Mouse (Mus musculus): ENCODE data around the gene Iqschfp. TPM values are rescaled to one million over a fixed set of nuclear protein-coding genes. Genes with fewer than 3 reads are reported as not detected.

Gene Iqschfp
- polyA plus RNA-seq, 1 experiment from 2014 or later: not detected

DNA sequence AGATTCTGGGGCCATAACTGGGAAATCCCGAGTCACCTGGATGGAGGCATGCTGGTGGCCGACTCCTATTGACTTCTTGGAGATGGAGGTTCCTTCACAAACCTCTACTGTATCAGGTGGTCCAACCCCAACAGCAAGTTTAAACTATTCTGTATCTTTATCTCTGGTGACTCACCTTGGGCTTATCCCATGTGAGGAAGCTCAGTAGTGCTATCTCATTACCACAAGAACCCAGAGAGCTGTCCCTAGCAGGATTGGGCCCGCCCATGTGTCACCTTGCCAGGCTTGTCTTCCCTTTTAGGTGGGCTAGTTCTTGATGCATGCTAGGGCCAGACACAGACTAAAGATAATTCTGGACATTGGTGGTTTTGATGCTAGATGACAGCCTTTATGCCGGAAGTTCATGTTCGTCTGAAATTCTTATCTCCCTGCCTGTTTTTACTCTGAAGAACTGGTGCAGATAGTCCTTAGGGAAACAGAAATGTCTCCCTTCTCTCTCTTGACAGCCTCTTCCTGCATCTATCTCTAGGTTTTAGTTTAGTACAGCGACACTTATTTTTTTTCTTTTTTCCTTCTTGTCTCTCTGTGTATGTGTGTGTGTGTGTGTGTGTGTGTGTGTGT lies 607.6 kb downstream of the Iqschfp start:
- no peaks in the 10 kb centered on the region for H3K27me3 ChIP-seq (replicated peaks; ENCODE audit: insufficient read depth, low read length)
- no peaks in the 10 kb centered on the region for H3K36me3 ChIP-seq (ENCODE audit: insufficient read depth, low read length)
- no peak overlapping the region for H3K4me3 ChIP-seq (ENCODE audit: low read depth, low read length)
- H3K4me1 ChIP-seq (ENCODE audit: insufficient read depth, low read depth, low read length): no peaks in the 10 kb centered on the region
- no peak for TF ChIP-seq CTCF (IDR thresholded peaks at IDR 0.05)
- TF ChIP-seq EP300 (IDR thresholded peaks at IDR 0.05): no peak
- 76% methylated on average over 6 of the region's 6 CpGs for WGBS
- no peak overlapping the region for H3K4me2 ChIP-seq (replicated peaks; ENCODE audit: low read depth, low read length)
- no peaks in the 10 kb centered on the region for H3K9me3 ChIP-seq (ENCODE audit: low read length)
- H3K9ac ChIP-seq (replicated peaks; ENCODE audit: low read depth): no peak overlapping the region
- H3K27ac ChIP-seq (ENCODE audit: low read length): no peak overlapping the region
- ATAC-seq (no peak), DNase-seq (ENCODE audit: low spot score) (no peak)

GRCm38 (mm10) chr3:68504838-68505237 lies 612.8 kb downstream of the Iqschfp start:
- WGBS: 72% methylated on average over 3 of the region's 3 CpGs
- no peak for TF ChIP-seq CTCF (IDR thresholded peaks at IDR 0.05)
- TF ChIP-seq EP300 (IDR thresholded peaks at IDR 0.05): no peak
- H3K4me3 ChIP-seq (ENCODE audit: low read depth, low read length): no peak overlapping the region
- H3K4me1 ChIP-seq (ENCODE audit: insufficient read depth, low read depth, low read length): peaks cover 5% of the 10 kb centered on the region; the same call in 1 of the 2 replicates
- no peaks in the 10 kb centered on the region for H3K9me3 ChIP-seq (ENCODE audit: low read length)
- no peak overlapping the region for H3K9ac ChIP-seq (replicated peaks; ENCODE audit: low read depth)
- no peaks in the 10 kb centered on the region for H3K27me3 ChIP-seq (replicated peaks; ENCODE audit: insufficient read depth, low read length)
- H3K27ac ChIP-seq (ENCODE audit: low read length): no peak overlapping the region
- H3K36me3 ChIP-seq (ENCODE audit: insufficient read depth, low read length): no peaks in the 10 kb centered on the region
- H3K4me2 ChIP-seq (replicated peaks; ENCODE audit: low read depth, low read length): no peak overlapping the region
- ATAC-seq (no peak), DNase-seq (ENCODE audit: low spot score) (no peak)

DNA sequence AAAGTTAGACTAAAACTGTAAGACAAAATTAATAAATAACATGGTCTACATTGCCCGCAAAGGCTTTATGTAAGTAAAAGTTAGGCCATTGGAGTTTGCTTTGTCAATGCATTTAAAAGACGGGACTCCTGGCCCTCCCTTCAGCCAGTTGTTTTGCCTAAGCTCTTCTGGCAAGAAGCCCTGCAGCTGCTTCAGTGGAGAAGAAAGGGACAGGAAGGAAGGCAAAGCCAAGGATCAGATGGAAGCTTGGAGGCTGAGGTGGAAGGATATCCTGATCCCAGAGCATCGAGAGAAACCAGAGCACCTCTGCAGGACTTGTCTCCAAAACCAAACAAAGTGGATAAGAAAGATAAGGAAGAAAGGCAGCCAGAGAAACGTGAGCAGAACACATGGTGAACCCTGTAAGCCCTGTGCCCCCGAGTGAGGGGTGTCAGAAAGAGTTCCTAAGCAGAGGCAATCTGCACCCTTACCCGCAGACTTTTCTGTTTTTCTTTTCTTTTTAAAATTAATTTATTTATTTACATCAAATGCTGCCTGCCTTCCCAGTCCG lies 614.8 kb downstream of the Iqschfp start:
- Histone ChIP-seq H3K9ac (replicated peaks; ENCODE audit: low read depth) (no peak overlapping the region), H3K4me1 (ENCODE audit: insufficient read depth, low read depth, low read length) (peaks cover 5% of the 10 kb centered on the region; the same call in 1 of the 2 replicates), H3K27ac (ENCODE audit: low read length) (no peak overlapping the region), H3K9me3 (ENCODE audit: low read length) (no peaks in the 10 kb centered on the region), H3K4me2 (replicated peaks; ENCODE audit: low read depth, low read length) (no peak overlapping the region), H3K4me3 (ENCODE audit: low read depth, low read length) (no peak overlapping the region), H3K36me3 (ENCODE audit: insufficient read depth, low read length) (no peaks in the 10 kb centered on the region), H3K27me3 (replicated peaks; ENCODE audit: insufficient read depth, low read length) (no peaks in the 10 kb centered on the region)
- TF ChIP-seq EP300 (IDR thresholded peaks at IDR 0.05) (no peak), CTCF (IDR thresholded peaks at IDR 0.05) (no peak)
- no peak for ATAC-seq
- peak; percentile 71 for DNase-seq (ENCODE audit: low spot score)
- WGBS: 34% methylated on average over 7 of the region's 7 CpGs

DNA sequence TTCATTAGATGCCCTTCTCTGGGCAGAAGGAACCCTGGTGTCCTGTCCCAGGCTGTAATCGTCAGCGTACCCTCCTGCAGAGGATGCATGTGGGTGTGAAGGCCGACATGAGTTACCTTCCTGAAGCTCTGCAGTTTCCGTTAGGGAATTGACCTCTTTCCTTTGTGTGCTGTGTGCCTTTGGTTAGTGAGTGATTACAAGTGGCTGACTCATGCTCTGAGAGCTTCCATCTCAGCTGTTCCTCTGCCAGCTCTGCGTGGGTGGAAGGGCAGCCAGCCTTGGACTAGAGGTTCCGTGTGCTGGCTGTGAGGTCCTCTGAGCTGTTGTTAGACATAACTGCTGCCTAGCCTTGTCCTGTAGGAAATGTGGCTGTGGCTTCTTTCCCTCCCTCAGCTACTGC lies 616.6 kb downstream of the Iqschfp start:
- Histone ChIP-seq H3K27ac (ENCODE audit: low read length) (peak overlapping the region; percentile 27; the same call in 1 of the 2 replicates), H3K4me2 (replicated peaks; ENCODE audit: low read depth, low read length) (no peak overlapping the region), H3K36me3 (ENCODE audit: insufficient read depth, low read length) (no peaks in the 10 kb centered on the region), H3K4me1 (ENCODE audit: insufficient read depth, low read depth, low read length) (peaks cover 5% of the 10 kb centered on the region; the same call in 1 of the 2 replicates), H3K9me3 (ENCODE audit: low read length) (no peaks in the 10 kb centered on the region), H3K4me3 (ENCODE audit: low read depth, low read length) (no peak overlapping the region), H3K27me3 (replicated peaks; ENCODE audit: insufficient read depth, low read length) (no peaks in the 10 kb centered on the region), H3K9ac (replicated peaks; ENCODE audit: low read depth) (no peak overlapping the region)
- peak; percentile 92 for DNase-seq (ENCODE audit: low spot score)
- WGBS: 17% methylated on average over 6 of the region's 6 CpGs
- peak; percentile 87 for TF ChIP-seq EP300 (IDR thresholded peaks at IDR 0.05)
- TF ChIP-seq CTCF (IDR thresholded peaks at IDR 0.05): no peak
- ATAC-seq: peak; percentile 97

GRCm38 (mm10) chr3:68510872-68511271 lies 618.8 kb downstream of the Iqschfp start:
- ATAC-seq (no peak), DNase-seq (ENCODE audit: low spot score) (no peak)
- TF ChIP-seq CTCF (IDR thresholded peaks at IDR 0.05) (no peak), EP300 (IDR thresholded peaks at IDR 0.05) (no peak)
- WGBS: 86% methylated on average over 5 of the region's 5 CpGs
- H3K9me3 ChIP-seq (ENCODE audit: low read length): no peaks in the 10 kb centered on the region
- no peak overlapping the region for H3K27ac ChIP-seq (ENCODE audit: low read length)
- H3K4me2 ChIP-seq (replicated peaks; ENCODE audit: low read depth, low read length): no peak overlapping the region
- H3K9ac ChIP-seq (replicated peaks; ENCODE audit: low read depth): no peak overlapping the region
- H3K27me3 ChIP-seq (replicated peaks; ENCODE audit: insufficient read depth, low read length): no peaks in the 10 kb centered on the region
- peaks cover 5% of the 10 kb centered on the region; the same call in 1 of the 2 replicates for H3K4me1 ChIP-seq (ENCODE audit: insufficient read depth, low read depth, low read length)
- H3K36me3 ChIP-seq (ENCODE audit: insufficient read depth, low read length): no peaks in the 10 kb centered on the region
- H3K4me3 ChIP-seq (ENCODE audit: low read depth, low read length): no peak overlapping the region

DNA sequence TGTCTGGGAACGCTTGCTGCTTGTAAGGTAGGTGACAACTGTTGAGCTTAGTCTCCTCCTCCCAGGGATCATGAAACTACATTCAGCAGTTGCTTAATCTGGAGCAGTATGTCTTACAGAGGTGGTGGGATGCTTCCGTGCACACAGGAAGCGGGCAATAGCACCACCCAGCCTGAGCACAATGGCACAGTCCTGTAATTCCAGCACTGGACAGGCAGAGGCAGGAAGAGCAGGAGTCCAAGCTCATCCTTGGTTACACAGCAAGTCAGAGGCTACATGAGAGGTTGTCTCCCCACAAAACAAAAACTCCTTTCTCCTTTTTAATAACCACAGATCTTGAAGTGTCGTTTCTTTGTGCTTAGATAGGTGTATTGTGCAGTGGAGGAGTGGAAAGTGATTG lies 619.7 kb downstream of the Iqschfp start:
- TF ChIP-seq EP300 (IDR thresholded peaks at IDR 0.05): no peak
- peak; percentile 48 for TF ChIP-seq CTCF (IDR thresholded peaks at IDR 0.05)

More for the DNA sequence above, 619.7 kb downstream of the Iqschfp start:
- H3K9me3 ChIP-seq (ENCODE audit: low read length): no peaks in the 10 kb centered on the region
- peak; percentile 47 for ATAC-seq
- H3K4me2 ChIP-seq (replicated peaks; ENCODE audit: low read depth, low read length): no peak overlapping the region
- H3K27me3 ChIP-seq (replicated peaks; ENCODE audit: insufficient read depth, low read length): no peaks in the 10 kb centered on the region
- 50% methylated on average over 4 of the region's 4 CpGs for WGBS
- H3K27ac ChIP-seq (ENCODE audit: low read length): no peak overlapping the region
- H3K4me1 ChIP-seq (ENCODE audit: insufficient read depth, low read depth, low read length): peaks cover 7% of the 10 kb centered on the region; the same call in 1 of the 2 replicates
- H3K4me3 ChIP-seq (ENCODE audit: low read depth, low read length): no peak overlapping the region
- H3K9ac ChIP-seq (replicated peaks; ENCODE audit: low read depth): no peak overlapping the region
- no peaks in the 10 kb centered on the region for H3K36me3 ChIP-seq (ENCODE audit: insufficient read depth, low read length)
- DNase-seq (ENCODE audit: low spot score): peak; percentile 29

Measured in lung, postnatal 0 days (tissue).